Comparison of ENCODE assay signal across 10 mouse cellular contexts in the genomic region with DNA sequence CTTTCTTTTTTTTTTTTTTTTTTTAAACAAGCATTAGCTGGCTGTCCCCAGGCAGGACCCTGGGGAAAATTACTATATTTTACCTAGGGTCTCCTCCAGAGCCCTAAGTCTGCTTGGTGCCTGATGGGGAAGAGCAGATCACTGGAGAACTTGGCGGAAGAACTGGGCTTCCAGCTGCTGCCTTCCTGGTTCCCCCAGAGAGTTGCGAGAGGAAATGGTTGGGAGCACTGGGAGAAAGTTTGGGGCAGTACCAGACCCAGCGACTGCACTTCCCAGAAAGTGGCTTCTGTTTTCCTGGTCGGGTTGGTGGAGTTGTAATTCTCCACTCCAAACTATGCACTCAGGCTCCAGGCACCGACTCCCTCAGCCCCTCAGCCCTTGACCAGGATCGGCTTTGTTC. TPM values are rescaled to one million over a fixed set of nuclear protein-coding genes. Genes with fewer than 3 reads are reported as not detected.
DNase-seq lines count a peak whose midpoint lies in the region; ATAC-seq lines count a peak whose summit lies in the region.
"Had no signal": no experiment of that assay in that cellular context is flagged by ENCODE, and none has a peak within 500 bp of the region (broad histone marks: within the 10 kb centered on the region; RNA-seq: fewer than 3 reads in every experiment).

No protein-coding gene starts in this region.

- DNase-seq in limb, embryonic 10.5 days (ENCODE audit: low spot score): no peak
- DNase-seq in forebrain, embryonic 14.5 days (ENCODE audit: low spot score): no peak
- DNase-seq in ovary, postnatal 10 days (ENCODE audit: low spot score): no peak
- DNase-seq in right cerebral cortex, postnatal 4 days: no peak
- no peak for DNase-seq in urinary bladder, adult 2 months (ENCODE audit: low spot score)
- DNase-seq: right cerebral cortex, postnatal 25 days had no signal

- peaks cover 27% of the 10 kb centered on the region for H3K4me1 ChIP-seq in limb, embryonic 13.5 days
- H3K4me1 ChIP-seq in limb, embryonic 10.5 days: peaks cover 22% of the 10 kb centered on the region
- peaks cover 13% of the 10 kb centered on the region; the same call in 1 of the 2 replicates for H3K4me1 ChIP-seq in forebrain, embryonic 14.5 days (ENCODE audit: control insufficient read depth, insufficient read depth, low read length)
- peaks cover 27% of the 10 kb centered on the region for H3K4me1 ChIP-seq in hindbrain, embryonic 12.5 days
- H3K4me1 ChIP-seq in neural tube, embryonic 14.5 days (ENCODE audit: control insufficient read depth, insufficient read depth, low read length): peaks cover 17% of the 10 kb centered on the region

- H3K27me3 ChIP-seq in limb, embryonic 13.5 days: peaks cover 44% of the 10 kb centered on the region
- peaks cover 59% of the 10 kb centered on the region for H3K27me3 ChIP-seq in limb, embryonic 10.5 days (ENCODE audit: low read depth, poor library complexity, severe bottlenecking)
- H3K27me3 ChIP-seq in forebrain, embryonic 14.5 days (replicated peaks; ENCODE audit: control insufficient read depth, insufficient read depth, low read length): peaks cover 24% of the 10 kb centered on the region
- H3K27me3 ChIP-seq in hindbrain, embryonic 12.5 days: peaks cover 54% of the 10 kb centered on the region
- H3K27me3 ChIP-seq in neural tube, embryonic 14.5 days (ENCODE audit: control insufficient read depth, insufficient read depth, low read length): peaks cover 14% of the 10 kb centered on the region

- no peak overlapping the region for H3K9ac ChIP-seq in limb, embryonic 13.5 days
- no peak overlapping the region for H3K9ac ChIP-seq in forebrain, embryonic 14.5 days (ENCODE audit: low read length)
- H3K9ac ChIP-seq in hindbrain, embryonic 12.5 days: no peak overlapping the region
- no peak overlapping the region for H3K9ac ChIP-seq in neural tube, embryonic 14.5 days (replicated peaks; ENCODE audit: low read depth, low read length)

- H3K4me2 ChIP-seq in limb, embryonic 13.5 days (replicated peaks): peak overlapping the region; percentile 19; the same call in 1 of the 2 replicates
- peak overlapping the region; percentile 99; the same call in 1 of the 2 replicates for H3K4me2 ChIP-seq in forebrain, embryonic 14.5 days (ENCODE audit: low read length)
- peak overlapping the region; percentile 88 for H3K4me2 ChIP-seq in hindbrain, embryonic 12.5 days (replicated peaks)
- peak overlapping the region; percentile 99 for H3K4me2 ChIP-seq in neural tube, embryonic 14.5 days (ENCODE audit: low read depth, low read length)

- no peak overlapping the region; the same call in 1 of the 2 replicates for H3K4me3 ChIP-seq in limb, embryonic 13.5 days
- no peak overlapping the region for H3K4me3 ChIP-seq in limb, embryonic 10.5 days
- H3K4me3 ChIP-seq in forebrain, embryonic 14.5 days (ENCODE audit: low read depth, low read length): no peak overlapping the region
- peak overlapping the region; percentile 14 for H3K4me3 ChIP-seq in hindbrain, embryonic 12.5 days
- H3K4me3 ChIP-seq in neural tube, embryonic 14.5 days (ENCODE audit: low read depth, low read length): peak overlapping the region; percentile 58; the same call in 1 of the 2 replicates

- no peak for ATAC-seq in limb, embryonic 13.5 days (ENCODE audit: low FRiP score, low read depth)
- ATAC-seq in forebrain, embryonic 14.5 days: no peak
- no peak for ATAC-seq in hindbrain, embryonic 12.5 days (ENCODE audit: low FRiP score)
- ATAC-seq in neural tube, embryonic 14.5 days (ENCODE audit: low read depth): no peak

- no peaks in the 10 kb centered on the region for H3K36me3 ChIP-seq in limb, embryonic 13.5 days
- H3K36me3 ChIP-seq in limb, embryonic 10.5 days: no peaks in the 10 kb centered on the region
- H3K36me3 ChIP-seq in forebrain, embryonic 14.5 days (ENCODE audit: control insufficient read depth, insufficient read depth, low read length): no peaks in the 10 kb centered on the region
- H3K36me3 ChIP-seq in hindbrain, embryonic 12.5 days: no peaks in the 10 kb centered on the region
- H3K36me3 ChIP-seq in neural tube, embryonic 14.5 days (ENCODE audit: control insufficient read depth, insufficient read depth, low read length): no peaks in the 10 kb centered on the region
- H3K36me3 ChIP-seq: G1E had no signal

- WGBS in limb, embryonic 13.5 days: 18% methylated on average over 6 of the region's 6 CpGs
- 21% methylated on average over 6 of the region's 6 CpGs for WGBS in limb, embryonic 10.5 days
- WGBS in forebrain, embryonic 14.5 days: 11% methylated on average over 6 of the region's 6 CpGs
- 9% methylated on average over 6 of the region's 6 CpGs for WGBS in hindbrain, embryonic 12.5 days
- WGBS in neural tube, embryonic 14.5 days: 20% methylated on average over 6 of the region's 6 CpGs

- H3K9me3 ChIP-seq in limb, embryonic 13.5 days: peaks cover 11% of the 10 kb centered on the region
- H3K9me3 ChIP-seq in limb, embryonic 10.5 days (replicated peaks): no peaks in the 10 kb centered on the region
- H3K9me3 ChIP-seq in forebrain, embryonic 14.5 days (replicated peaks; ENCODE audit: control insufficient read depth, low read length): peaks cover 5% of the 10 kb centered on the region; the same call in 1 of the 2 replicates
- peaks cover 6% of the 10 kb centered on the region; the same call in 1 of the 2 replicates for H3K9me3 ChIP-seq in hindbrain, embryonic 12.5 days (replicated peaks)
- peaks cover 5% of the 10 kb centered on the region; the same call in 1 of the 2 replicates for H3K9me3 ChIP-seq in neural tube, embryonic 14.5 days (ENCODE audit: control insufficient read depth, low read length)

- H3K27ac ChIP-seq in limb, embryonic 13.5 days: no peak overlapping the region
- no peak overlapping the region for H3K27ac ChIP-seq in limb, embryonic 10.5 days
- no peak overlapping the region for H3K27ac ChIP-seq in forebrain, embryonic 14.5 days (ENCODE audit: low read depth, low read length)
- no peak overlapping the region for H3K27ac ChIP-seq in hindbrain, embryonic 12.5 days
- H3K27ac ChIP-seq in neural tube, embryonic 14.5 days (ENCODE audit: low read depth, low read length): peak overlapping the region; percentile 41; the same call in 1 of the 2 replicates

RNA-seq across cellular contexts. Expression of a gene that starts 1.7 kb away (rescaled TPM):
- polyA plus RNA-seq in limb, embryonic 13.5 days (2015; fragmentation: Nextera tagmentation; extraction: Ambion mirVana): 9.3 and 9.9 TPM in 2 replicates
- 3.0 and 3.2 TPM in 2 replicates for polyA plus RNA-seq in limb, embryonic 10.5 days (2016; fragmentation: Nextera tagmentation; extraction: Ambion mirVana)
- 10.4 and 15.2 TPM in 2 replicates for polyA plus RNA-seq in forebrain, embryonic 14.5 days (2014; fragmentation: Nextera tagmentation; extraction: Ambion mirVana)
- 107 and 150 TPM in 2 replicates for polyA plus RNA-seq in hindbrain, embryonic 12.5 days (2016; fragmentation: Nextera tagmentation; extraction: Ambion mirVana)
- polyA plus RNA-seq in neural tube, embryonic 14.5 days (2014; fragmentation: Nextera tagmentation; extraction: Ambion mirVana): 81.7 and 95.0 TPM in 2 replicates
- polyA plus RNA-seq in urinary bladder, adult 2 months (2012; rRNA removed): 24.9 and 36.6 TPM in 2 replicates
- polyA plus RNA-seq: G1E had no signal

Comparison
In these comparisons a context has a peak if more than half of its experiments do, and no peak if none do; other contexts are left out.
1. H3K4me2 ChIP-seq: peak in every context shown above with its lines; median percentile 99 in forebrain, embryonic 14.5 days; 99 in neural tube, embryonic 14.5 days; 88 in hindbrain, embryonic 12.5 days; 19 in limb, embryonic 13.5 days.
2. H3K4me3 ChIP-seq: peak in hindbrain, embryonic 12.5 days (single experiment) and neural tube, embryonic 14.5 days (single experiment); none in limb, embryonic 13.5 days (single experiment), limb, embryonic 10.5 days (single experiment) and forebrain, embryonic 14.5 days (single experiment).